Mouse (Mus musculus) spleen, postnatal 36 days (tissue): Measurements from ENCODE around the gene Car1.
"Not testable (repeated sequence)": the region's sequence is repeated elsewhere in the genome, so short reads cannot be mapped to it uniquely, and the experiment has no call there.

Experiments
- DNase-seq, 2 experiments: peaks; one replicate each; pipeline ENCODE4 v3.0.0; 2022; ENCODE audit warnings: low spot score in 2 of 2, mixed read lengths in 1 of 2

The Car1 gene

GRCm38 (mm10) chr3:14808211-14808610, at the start of gene Car1:
Car1 (minus strand) TSS chr3:14808368.
- peak; percentile 3 to 6 for DNase-seq

GRCm38 (mm10) chr3:14857874-14858273, 49.7 kb upstream of the Car1 start:
- DNase-seq, result no peak

GRCm38 (mm10) chr3:14854446-14854845, 46.3 kb upstream of the Car1 start:
- no peak for DNase-seq

- no peak for DNase-seq
Observed at GRCm38 (mm10) chr3:14853966-14854365, 45.8 kb upstream of the Car1 start.

- no peak for DNase-seq
Observed at GRCm38 (mm10) chr3:14848587-14849254, 40.6 kb upstream of the Car1 start.

GRCm38 (mm10) chr3:14839466-14840118, 31.4 kb upstream of the Car1 start:
- DNase-seq, result no peak

GRCm38 (mm10) chr3:14838936-14839335, 30.8 kb upstream of the Car1 start:
- no peak for DNase-seq

- DNase-seq, result peak in 1 of 2 experiments; percentile 1
Observed at GRCm38 (mm10) chr3:14832766-14833165, 24.6 kb upstream of the Car1 start.

GRCm38 (mm10) chr3:14831219-14831835, 23.2 kb upstream of the Car1 start:
- no peak for DNase-seq

- no peak for DNase-seq
Observed at GRCm38 (mm10) chr3:14828896-14829295, 20.7 kb upstream of the Car1 start.

- no peak for DNase-seq
Observed at GRCm38 (mm10) chr3:14819844-14820504, 11.8 kb upstream of the Car1 start.

GRCm38 (mm10) chr3:14815396-14815795, 7.2 kb upstream of the Car1 start:
- DNase-seq, result not testable (repeated sequence)

GRCm38 (mm10) chr3:14806702-14807101, 1.5 kb downstream of the Car1 start:
- no peak for DNase-seq

- no peak for DNase-seq
Observed at GRCm38 (mm10) chr3:14805962-14806361, 2.2 kb downstream of the Car1 start.

GRCm38 (mm10) chr3:14804906-14805305, 3.3 kb downstream of the Car1 start:
- DNase-seq, result no peak

- no peak for DNase-seq
Observed at GRCm38 (mm10) chr3:14797069-14797468, 11.1 kb downstream of the Car1 start.

GRCm38 (mm10) chr3:14795292-14796020, 12.7 kb downstream of the Car1 start:
- no peak for DNase-seq

- no peak for DNase-seq
Observed at GRCm38 (mm10) chr3:14792032-14792431, 16.1 kb downstream of the Car1 start.

- no peak for DNase-seq
Observed at GRCm38 (mm10) chr3:14787607-14788006, 20.6 kb downstream of the Car1 start.

GRCm38 (mm10) chr3:14787136-14787535, 21.0 kb downstream of the Car1 start:
- DNase-seq, result no peak

GRCm38 (mm10) chr3:14786551-14787079, 21.6 kb downstream of the Car1 start:
- DNase-seq, result no peak
